Mouse (Mus musculus) cerebellum, adult 11 months (tissue): Measurements from ENCODE around the gene Slitrk4.

ENCODE experiments used
- DNase-seq: peaks from one replicate; pipeline ENCODE4 v3.0.0; 2022

Slitrk4 gene

GRCm38 (mm10) chrX:64276290-64277125 is at the start of gene Slitrk4:
TSS of gene Slitrk4 (minus strand) at chrX:64276996.
- peak; percentile 46 for DNase-seq

GRCm38 (mm10) chrX:64319501-64319900 is 42.7 kb upstream of the Slitrk4 start:
- DNase-seq: no peak

GRCm38 (mm10) chrX:64277991-64278301 is 1.1 kb upstream of the Slitrk4 start:
- no peak for DNase-seq

GRCm38 (mm10) chrX:64277126-64277990 is 562 bp upstream of the Slitrk4 start:
- peak; percentile 35 for DNase-seq

GRCm38 (mm10) chrX:64275501-64276289 is 1.1 kb downstream of the Slitrk4 start:
- peak; percentile 24 for DNase-seq

- DNase-seq: peak; percentile 6
These were observed 13.3 kb downstream of the Slitrk4 start for GRCm38 (mm10) chrX:64263481-64263880.
